Mouse (Mus musculus) neural tube, embryonic 14.5 days (tissue): Measurements from ENCODE around the gene Kctd3. TPM values are rescaled to one million over a fixed set of nuclear protein-coding genes. Genes with fewer than 3 reads are reported as not detected.

Source experiments
- ATAC-seq: fragments of 200-750 bp; cut with Nextera tagmentation; 2 replicates; pipeline ENCODE4 v1.8.0; 2017; ENCODE audit warnings: low read depth, mild to moderate bottlenecking, moderate TSS enrichment, moderate library complexity
- H3K27ac ChIP-seq: fragments of 300-500 bp; sonication (generic); 2 replicates; pipeline ENCODE4 v1.5.1; 2014; ENCODE audit warnings: low read depth, mild to moderate bottlenecking, control low read depth, low read length, moderate library complexity, mixed read lengths
- H3K27me3 ChIP-seq: fragments of 300-500 bp; sonication (generic); 2 replicates; pipeline ENCODE4 v1.6.1; 2014; ENCODE audit warnings: low read length; ENCODE audit not compliant: control insufficient read depth, insufficient read depth
- H3K36me3 ChIP-seq: fragments of 300-500 bp; sonication (generic); 2 replicates; pipeline ENCODE4 v1.6.1; 2014; ENCODE audit warnings: low read length, mixed read lengths; ENCODE audit not compliant: control insufficient read depth, insufficient read depth
- H3K4me1 ChIP-seq: fragments of 300-500 bp; sonication (generic); 2 replicates; pipeline ENCODE4 v1.6.1; 2014; ENCODE audit warnings: low read length; ENCODE audit not compliant: control insufficient read depth, insufficient read depth
- H3K4me2 ChIP-seq: fragments of 300-500 bp; sonication (generic); 2 replicates; pipeline ENCODE4 v1.6.1; 2014; ENCODE audit warnings: mild to moderate bottlenecking, low read depth, low read length, control low read depth
- H3K4me3 ChIP-seq: fragments of 300-500 bp; sonication (generic); 2 replicates; pipeline ENCODE4 v1.5.1; 2014; ENCODE audit warnings: low read depth, low read length, control low read depth, mixed read lengths
- H3K9ac ChIP-seq: fragments of 300-500 bp; sonication (generic); replicated peaks from 2 replicates; pipeline ENCODE4 v1.6.1; 2014; ENCODE audit warnings: low read depth, mild to moderate bottlenecking, control low read depth, low read length, mixed read lengths
- H3K9me3 ChIP-seq: fragments of 300-500 bp; sonication (generic); 2 replicates; pipeline ENCODE4 v1.6.1; 2016; ENCODE audit warnings: low read length; ENCODE audit not compliant: control insufficient read depth
- WGBS: fragments of 180-500 bp; shearing (Covaris S2); extraction: QIAGEN DNeasy Blood & Tissue Kit; methylation state at CpG from one replicate; pipeline ENCODE4 v1.1.7; 2014; 5-methylcytosine and 5-hydroxymethylcytosine counted together
- polyA plus RNA-seq: library from polyadenylated mRNA; unstranded; fragments of >200 nt; fragmentation: Nextera tagmentation; extraction: Ambion mirVana; gene quantifications from 2 replicates; pipeline ENCODE4 v1.2.1, GENCODE M21; 2014

Kctd3 gene
- 52.2 and 52.7 TPM in 2 replicates for polyA plus RNA-seq

DNA sequence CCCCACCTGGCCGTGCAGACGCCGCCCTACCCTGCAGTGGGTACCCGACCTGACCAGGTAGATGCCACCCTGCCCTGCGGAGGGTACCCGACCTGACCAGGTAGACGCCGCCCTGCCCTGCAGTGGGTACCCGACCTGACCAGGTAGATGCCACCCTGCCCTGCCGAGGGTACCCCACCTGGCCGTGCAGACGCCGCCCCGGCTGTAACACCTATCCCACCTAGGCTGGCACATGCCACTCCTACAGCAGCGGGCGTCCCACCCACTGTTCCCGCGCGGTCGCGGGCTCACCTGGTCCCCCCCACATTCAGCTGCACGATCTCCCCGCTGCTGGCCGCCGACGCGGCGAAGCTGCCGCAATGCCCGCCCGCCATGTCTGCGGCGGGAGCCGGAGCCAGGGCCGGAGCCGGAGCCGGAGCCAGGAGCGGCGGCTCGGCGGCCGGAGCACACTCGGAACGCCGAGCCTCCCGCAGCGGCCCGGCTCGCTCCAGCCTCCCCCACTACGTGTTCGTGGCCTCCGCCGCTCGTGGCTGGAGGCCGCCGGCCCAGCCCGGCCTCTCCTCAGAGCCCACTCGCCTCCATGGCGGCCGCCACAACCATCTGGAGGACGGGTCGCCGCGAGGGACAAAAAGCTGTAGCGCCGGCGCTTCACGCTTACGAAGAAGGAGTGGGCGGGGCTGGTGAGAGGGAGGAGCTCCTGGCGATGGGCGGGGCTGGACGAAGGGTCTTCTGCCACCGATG is at the start of gene Kctd3:
TSS of gene Kctd3 (minus strand) at position 603 of the 741 bp plus-strand sequence.
- no peaks in the 10 kb centered on the region for H3K9me3 ChIP-seq
- WGBS: under 1% methylated on average over 73 of the region's 74 CpGs
- ATAC-seq: peak; percentile 86

DNA sequence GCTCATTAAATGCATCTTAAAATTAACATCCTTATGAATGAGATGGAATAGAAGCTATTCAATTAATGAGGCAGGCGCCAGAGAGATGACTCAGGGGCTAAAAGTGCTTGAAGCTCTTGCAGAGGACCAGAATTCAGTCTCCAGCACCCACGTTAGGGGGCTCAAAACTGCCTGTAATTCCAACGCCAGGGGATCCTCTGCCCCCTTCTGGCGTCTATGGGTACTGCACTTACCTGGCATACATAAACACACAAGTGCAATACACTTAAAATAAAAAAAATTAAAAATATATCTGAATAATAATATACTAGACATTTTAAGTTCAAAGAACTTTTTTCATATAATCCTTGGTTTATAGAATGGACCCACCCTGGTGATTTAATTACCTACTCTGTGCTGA is 49.8 kb upstream of the Kctd3 start:
- H3K4me1 ChIP-seq: no peaks in the 10 kb centered on the region
- H3K9ac ChIP-seq: no peak overlapping the region
- no peak for ATAC-seq
- no peaks in the 10 kb centered on the region for H3K9me3 ChIP-seq
- H3K4me3 ChIP-seq: no peak overlapping the region
- H3K36me3 ChIP-seq: no peaks in the 10 kb centered on the region
- no peak overlapping the region for H3K27ac ChIP-seq
- H3K4me2 ChIP-seq: no peak overlapping the region
- H3K27me3 ChIP-seq: no peaks in the 10 kb centered on the region
- WGBS: 63% methylated on average over 4 of the region's 4 CpGs

More for the DNA sequence above, at the start of gene Kctd3:
- no peaks in the 10 kb centered on the region for H3K36me3 ChIP-seq
- peaks cover 11% of the 10 kb centered on the region; the same call in 1 of the 2 replicates for H3K4me1 ChIP-seq
- H3K4me2 ChIP-seq: peak within 1 kb of the TSS; percentile 64
- H3K27me3 ChIP-seq: no peaks in the 10 kb centered on the region
- peak within 1 kb of the TSS; percentile 96 for H3K4me3 ChIP-seq
- H3K27ac ChIP-seq: 0 out of 2 replicates have a peak within 1 kb of the TSS, but pooled peaks have one; percentile 36
- H3K9ac ChIP-seq: peak within 1 kb of the TSS; percentile 90

DNA sequence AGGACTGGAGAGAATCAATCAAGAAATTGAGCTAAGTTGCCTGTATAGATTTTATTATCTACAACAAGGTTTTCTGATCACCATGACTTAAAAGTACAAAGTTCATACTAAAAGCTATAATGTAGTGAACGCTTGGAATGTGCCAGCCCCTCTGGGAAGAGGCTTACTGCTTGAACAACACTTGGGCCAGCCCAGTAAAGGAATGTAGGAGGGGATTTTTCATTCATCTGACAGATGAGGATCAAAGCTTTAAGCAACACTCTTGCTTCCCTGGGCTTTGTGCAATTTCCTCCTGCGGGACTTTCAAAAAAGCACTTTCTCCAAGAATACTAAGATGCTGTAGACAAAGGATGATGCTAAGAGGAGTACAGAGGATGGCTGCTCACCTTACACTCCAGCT is 48.3 kb upstream of the Kctd3 start:
- Histone ChIP-seq H3K4me1 (no peaks in the 10 kb centered on the region), H3K9me3 (no peaks in the 10 kb centered on the region), H3K27ac (no peak overlapping the region), H3K9ac (no peak overlapping the region), H3K36me3 (no peaks in the 10 kb centered on the region), H3K27me3 (no peaks in the 10 kb centered on the region), H3K4me2 (no peak overlapping the region), H3K4me3 (no peak overlapping the region)
- WGBS: 61% methylated on average over 2 of the region's 2 CpGs
- no peak for ATAC-seq

DNA sequence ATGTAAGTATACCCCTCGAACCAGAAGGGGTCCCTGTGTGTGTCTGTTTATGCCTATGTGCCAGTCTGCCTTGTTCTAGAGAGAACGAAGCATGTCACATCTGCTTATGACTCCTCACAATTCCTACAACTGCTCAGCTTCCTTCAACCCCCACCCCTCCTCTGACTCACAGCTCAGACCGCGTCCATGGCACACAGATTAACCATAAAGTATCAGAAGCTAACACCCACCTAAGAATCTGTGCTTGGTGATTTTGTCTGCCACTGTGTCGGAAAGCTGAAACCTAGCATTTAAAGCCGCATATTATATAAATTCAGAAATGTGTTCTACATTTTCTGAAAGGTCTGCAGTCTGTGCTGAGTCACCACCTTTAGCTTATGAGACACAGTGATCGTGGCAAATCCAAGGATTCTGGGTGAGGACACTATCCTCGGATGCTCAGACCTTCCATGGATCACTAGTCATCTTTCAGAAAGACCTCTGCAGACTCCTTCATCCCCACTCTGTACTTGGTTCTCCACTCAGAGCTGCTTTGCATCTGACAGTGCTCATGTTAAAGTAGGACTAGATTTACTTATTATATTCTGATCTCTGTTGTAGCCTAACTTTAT is 47.4 kb upstream of the Kctd3 start:
- Histone ChIP-seq H3K36me3 (no peaks in the 10 kb centered on the region), H3K9ac (no peak overlapping the region), H3K4me3 (no peak overlapping the region), H3K27me3 (no peaks in the 10 kb centered on the region), H3K4me2 (no peak overlapping the region), H3K4me1 (no peaks in the 10 kb centered on the region), H3K27ac (no peak overlapping the region), H3K9me3 (no peaks in the 10 kb centered on the region)
- WGBS: 85% methylated on average over 8 of the region's 8 CpGs
- no peak for ATAC-seq

DNA sequence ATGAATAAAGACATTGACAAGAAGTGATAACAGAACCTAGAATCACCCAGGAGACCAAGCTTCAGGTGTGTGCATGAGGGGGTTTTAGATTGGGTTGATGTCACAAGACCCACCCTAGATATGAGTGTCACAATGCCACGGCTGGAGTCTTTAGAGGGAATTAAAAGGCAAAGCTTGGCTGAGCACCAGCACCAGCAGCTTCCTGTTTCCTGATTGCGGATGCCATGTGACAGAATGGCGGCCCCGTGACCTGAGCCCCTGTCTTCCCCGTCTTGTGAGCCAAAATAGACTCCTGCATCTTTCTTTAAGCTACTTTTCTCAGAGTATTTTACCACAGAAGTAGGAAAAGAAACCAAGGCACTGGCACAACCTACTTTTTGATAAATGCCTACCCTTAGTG is 46.5 kb upstream of the Kctd3 start:
- Histone ChIP-seq H3K9me3 (no peaks in the 10 kb centered on the region), H3K4me2 (no peak overlapping the region), H3K4me1 (no peaks in the 10 kb centered on the region), H3K27me3 (no peaks in the 10 kb centered on the region), H3K27ac (no peak overlapping the region), H3K4me3 (no peak overlapping the region), H3K36me3 (no peaks in the 10 kb centered on the region), H3K9ac (no peak overlapping the region)
- ATAC-seq: no peak
- 88% methylated on average over 5 of the region's 5 CpGs for WGBS

DNA sequence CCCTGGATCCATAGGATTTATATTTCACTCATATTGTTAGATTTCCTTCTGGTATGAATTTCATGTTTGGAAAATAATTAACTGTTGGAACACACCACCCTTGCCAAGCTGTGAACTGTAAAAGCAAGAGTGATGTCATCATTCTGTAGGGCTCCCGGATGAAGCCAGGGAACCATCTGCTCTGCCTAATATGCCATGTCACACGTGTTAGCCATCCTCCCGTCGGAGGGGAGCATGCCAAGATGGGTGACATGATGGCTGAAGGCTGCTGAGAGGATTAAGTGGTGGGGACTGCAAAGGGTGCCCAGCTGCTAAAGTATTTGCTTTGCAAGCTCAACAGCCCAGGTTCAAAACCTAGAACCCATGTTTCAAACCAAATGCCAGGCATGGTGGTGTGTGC is 44.5 kb upstream of the Kctd3 start:
- Histone ChIP-seq H3K27ac (no peak overlapping the region), H3K36me3 (no peaks in the 10 kb centered on the region), H3K4me2 (no peak overlapping the region), H3K4me3 (no peak overlapping the region), H3K27me3 (no peaks in the 10 kb centered on the region), H3K9ac (no peak overlapping the region), H3K4me1 (no peaks in the 10 kb centered on the region), H3K9me3 (no peaks in the 10 kb centered on the region)
- no peak for ATAC-seq
- 83% methylated on average over 4 of the region's 4 CpGs for WGBS

DNA sequence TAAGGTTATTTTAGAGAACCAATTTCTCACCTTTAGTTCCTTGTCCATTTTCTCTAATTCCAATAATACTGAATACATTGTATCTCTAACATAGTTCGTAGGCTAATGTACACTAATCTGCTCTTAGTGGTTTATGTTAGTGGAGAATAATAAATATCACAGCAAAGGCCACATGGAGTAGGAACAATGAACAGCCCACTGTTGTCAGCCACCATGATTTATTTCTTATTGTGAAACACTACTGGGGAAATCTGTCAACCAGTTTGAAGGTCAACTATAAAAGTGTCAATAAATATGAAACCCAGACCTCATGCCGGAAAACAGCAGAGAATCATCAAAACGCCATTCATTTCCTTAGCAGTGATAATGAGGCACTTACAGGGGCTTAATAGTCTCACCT is 42.5 kb upstream of the Kctd3 start:
- H3K36me3 ChIP-seq: no peaks in the 10 kb centered on the region
- no peak overlapping the region for H3K9ac ChIP-seq
- WGBS: 69% methylated on average over 3 of the region's 3 CpGs

DNA sequence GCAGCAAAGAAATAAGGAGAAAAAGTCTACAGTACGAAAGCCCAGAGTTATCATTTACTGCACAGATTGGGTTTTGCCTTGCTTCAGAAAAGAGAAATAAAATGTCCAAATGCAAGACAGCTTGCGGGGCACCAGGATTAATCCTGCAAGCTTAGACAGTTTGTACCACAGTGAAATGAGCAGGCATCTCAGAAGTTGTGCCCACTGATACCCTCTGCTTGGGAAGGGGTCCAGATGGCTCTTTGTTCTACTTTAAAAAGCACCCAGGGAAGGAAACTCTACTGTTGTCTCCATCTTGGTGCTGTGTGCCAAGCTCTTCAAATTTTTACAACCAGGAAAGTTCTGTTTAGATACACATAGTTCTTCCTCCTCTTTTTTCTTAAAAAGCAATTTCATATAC is 40.7 kb upstream of the Kctd3 start:
- Histone ChIP-seq H3K4me2 (no peak overlapping the region), H3K9ac (no peak overlapping the region), H3K4me1 (no peaks in the 10 kb centered on the region), H3K9me3 (no peaks in the 10 kb centered on the region), H3K27me3 (no peaks in the 10 kb centered on the region), H3K27ac (no peak overlapping the region), H3K36me3 (no peaks in the 10 kb centered on the region), H3K4me3 (no peak overlapping the region)
- 94% methylated on average over 2 of the region's 2 CpGs for WGBS
- ATAC-seq: no peak

More for the DNA sequence above, 42.5 kb upstream of the Kctd3 start:
- no peaks in the 10 kb centered on the region for H3K4me1 ChIP-seq
- H3K4me3 ChIP-seq: no peak overlapping the region
- no peaks in the 10 kb centered on the region for H3K9me3 ChIP-seq
- no peak overlapping the region for H3K4me2 ChIP-seq
- ATAC-seq: no peak
- H3K27me3 ChIP-seq: no peaks in the 10 kb centered on the region
- no peak overlapping the region for H3K27ac ChIP-seq

DNA sequence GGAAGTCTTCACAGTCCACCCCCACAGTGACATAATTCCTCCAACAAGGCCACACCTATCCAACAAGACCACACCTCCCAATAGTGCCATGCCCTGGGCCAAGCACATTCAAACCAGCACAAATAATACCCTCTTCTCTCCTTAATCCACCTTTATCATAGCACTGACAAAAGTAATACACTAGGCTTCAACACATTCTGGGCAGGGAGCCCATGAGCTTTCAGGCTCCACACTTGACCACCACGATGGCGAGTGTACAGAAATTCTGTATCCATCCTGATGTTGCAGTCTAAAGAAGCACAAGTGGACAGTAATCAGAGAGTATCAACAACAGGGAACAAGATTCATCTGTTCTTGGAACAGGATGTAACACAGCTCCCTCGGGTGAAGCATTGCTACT is 40.3 kb upstream of the Kctd3 start:
- 92% methylated on average over 3 of the region's 3 CpGs for WGBS
- no peaks in the 10 kb centered on the region for H3K4me1 ChIP-seq
- H3K36me3 ChIP-seq: no peaks in the 10 kb centered on the region
- ATAC-seq: no peak
- no peak overlapping the region for H3K27ac ChIP-seq
- H3K9ac ChIP-seq: no peak overlapping the region
- H3K4me3 ChIP-seq: no peak overlapping the region
- no peaks in the 10 kb centered on the region for H3K9me3 ChIP-seq
- H3K4me2 ChIP-seq: no peak overlapping the region
- H3K27me3 ChIP-seq: no peaks in the 10 kb centered on the region
